Mouse (Mus musculus): ENCODE data around the gene Dock8. TPM values are rescaled to one million over a fixed set of nuclear protein-coding genes. Genes with fewer than 3 reads are reported as not detected.

Gene Dock8
- polyA plus RNA-seq, 1 experiment, result 8.2 TPM

GRCm38 (mm10) chr19:24990138-24990822, 9.1 kb upstream of the Dock8 start:
- no peaks in the 10 kb centered on the region for H3K79me2 ChIP-seq (ENCODE audit: control insufficient read depth, insufficient read depth)
- H3K27me3 ChIP-seq (ENCODE audit: control insufficient read depth, insufficient read depth, insufficient read length), result no peaks in the 10 kb centered on the region
- H3ac ChIP-seq (ENCODE audit: control insufficient read depth, insufficient read length, low read depth), result no peak overlapping the region
- no peak overlapping the region for H3K4me3 ChIP-seq (ENCODE audit: insufficient read depth, poor library complexity, severe bottlenecking)
- H3K79me3 ChIP-seq (ENCODE audit: low read depth), result no peaks in the 10 kb centered on the region
- TF ChIP-seq USF1 (IDR thresholded peaks at IDR 0.05; ENCODE audit: low read depth), result no peak
- TF ChIP-seq FOSL1 (IDR thresholded peaks at IDR 0.05; ENCODE audit: insufficient read depth, low read length, poor library complexity, severe bottlenecking), result no peak
- no peak for TF ChIP-seq MYOG (IDR thresholded peaks at IDR 0.05; ENCODE audit: control insufficient read depth, extremely low read depth, insufficient read length)
- no peak for TF ChIP-seq MYOD1 (IDR thresholded peaks at IDR 0.05; ENCODE audit: control insufficient read depth, insufficient read length, low read depth)
- no peak for TF ChIP-seq CEBPB (IDR thresholded peaks at IDR 0.05; ENCODE audit: low read depth)
- TF ChIP-seq MAX (IDR thresholded peaks at IDR 0.05), result no peak
- no peak for TF ChIP-seq CTCF (IDR thresholded peaks at IDR 0.05; ENCODE audit: control insufficient read depth, insufficient read depth, insufficient read length)
- no peaks in the 10 kb centered on the region for H3K36me3 ChIP-seq (ENCODE audit: control insufficient read depth, insufficient read depth)

GRCm38 (mm10) chr19:24993526-24993925, 5.8 kb upstream of the Dock8 start:
- no peak for TF ChIP-seq MAX (IDR thresholded peaks at IDR 0.05)
- no peak for TF ChIP-seq CEBPB (IDR thresholded peaks at IDR 0.05; ENCODE audit: low read depth)
- TF ChIP-seq CTCF (IDR thresholded peaks at IDR 0.05; ENCODE audit: control insufficient read depth, insufficient read depth, insufficient read length), result no peak
- TF ChIP-seq MYOG (IDR thresholded peaks at IDR 0.05; ENCODE audit: control insufficient read depth, extremely low read depth, insufficient read length), result no peak
- no peak for TF ChIP-seq MYOD1 (IDR thresholded peaks at IDR 0.05; ENCODE audit: control insufficient read depth, insufficient read length, low read depth)
- TF ChIP-seq FOSL1 (IDR thresholded peaks at IDR 0.05; ENCODE audit: insufficient read depth, low read length, poor library complexity, severe bottlenecking), result no peak
- TF ChIP-seq USF1 (IDR thresholded peaks at IDR 0.05; ENCODE audit: low read depth), result no peak
- H3ac ChIP-seq (ENCODE audit: control insufficient read depth, insufficient read length, low read depth), result no peak overlapping the region

DNA sequence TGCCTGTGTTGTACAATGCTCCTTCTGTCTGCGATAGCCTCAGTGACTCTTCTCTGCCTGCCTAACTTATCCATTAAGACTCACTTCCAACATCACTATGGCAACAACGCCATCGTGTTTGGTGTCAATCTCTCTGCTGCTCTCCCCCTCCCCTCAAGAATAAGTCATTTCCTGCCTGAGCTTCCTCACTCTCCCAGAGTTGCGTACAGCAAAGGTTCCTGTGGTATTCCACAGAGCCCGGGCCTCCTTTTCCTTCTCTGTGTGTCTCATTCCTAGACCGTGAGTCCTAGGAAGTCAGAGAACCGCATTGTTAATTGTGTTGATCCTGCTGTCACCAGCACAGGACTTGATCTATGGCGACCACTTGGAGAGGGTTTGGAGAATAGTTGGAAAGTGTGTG, 4.4 kb upstream of the Dock8 start:
- no peak overlapping the region for H3K4me3 ChIP-seq (ENCODE audit: insufficient read depth, poor library complexity, severe bottlenecking)
- no peaks in the 10 kb centered on the region for H3K79me3 ChIP-seq (ENCODE audit: low read depth)
- peaks cover 5% of the 10 kb centered on the region for H3K79me2 ChIP-seq (ENCODE audit: control insufficient read depth, insufficient read depth)
- no peaks in the 10 kb centered on the region for H3K27me3 ChIP-seq (ENCODE audit: control insufficient read depth, insufficient read depth, insufficient read length)
- H3ac ChIP-seq (ENCODE audit: control insufficient read depth, insufficient read length, low read depth), result no peak overlapping the region
- peak; percentile 67 for TF ChIP-seq CEBPB (IDR thresholded peaks at IDR 0.05; ENCODE audit: low read depth)
- TF ChIP-seq MYOD1 (IDR thresholded peaks at IDR 0.05; ENCODE audit: control insufficient read depth, insufficient read length, low read depth), result peak; percentile 27
- no peak for TF ChIP-seq MAX (IDR thresholded peaks at IDR 0.05)
- TF ChIP-seq MYOG (IDR thresholded peaks at IDR 0.05; ENCODE audit: control insufficient read depth, extremely low read depth, insufficient read length), result no peak
- peak; percentile 85 for TF ChIP-seq FOSL1 (IDR thresholded peaks at IDR 0.05; ENCODE audit: insufficient read depth, low read length, poor library complexity, severe bottlenecking)
- H3K36me3 ChIP-seq (ENCODE audit: control insufficient read depth, insufficient read depth), result no peaks in the 10 kb centered on the region

More at GRCm38 (mm10) chr19:24993526-24993925, 5.8 kb upstream of the Dock8 start:
- H3K79me2 ChIP-seq (ENCODE audit: control insufficient read depth, insufficient read depth), result no peaks in the 10 kb centered on the region
- no peak overlapping the region for H3K4me3 ChIP-seq (ENCODE audit: insufficient read depth, poor library complexity, severe bottlenecking)
- no peaks in the 10 kb centered on the region for H3K79me3 ChIP-seq (ENCODE audit: low read depth)
- no peaks in the 10 kb centered on the region for H3K27me3 ChIP-seq (ENCODE audit: control insufficient read depth, insufficient read depth, insufficient read length)
- no peaks in the 10 kb centered on the region for H3K36me3 ChIP-seq (ENCODE audit: control insufficient read depth, insufficient read depth)

DNA sequence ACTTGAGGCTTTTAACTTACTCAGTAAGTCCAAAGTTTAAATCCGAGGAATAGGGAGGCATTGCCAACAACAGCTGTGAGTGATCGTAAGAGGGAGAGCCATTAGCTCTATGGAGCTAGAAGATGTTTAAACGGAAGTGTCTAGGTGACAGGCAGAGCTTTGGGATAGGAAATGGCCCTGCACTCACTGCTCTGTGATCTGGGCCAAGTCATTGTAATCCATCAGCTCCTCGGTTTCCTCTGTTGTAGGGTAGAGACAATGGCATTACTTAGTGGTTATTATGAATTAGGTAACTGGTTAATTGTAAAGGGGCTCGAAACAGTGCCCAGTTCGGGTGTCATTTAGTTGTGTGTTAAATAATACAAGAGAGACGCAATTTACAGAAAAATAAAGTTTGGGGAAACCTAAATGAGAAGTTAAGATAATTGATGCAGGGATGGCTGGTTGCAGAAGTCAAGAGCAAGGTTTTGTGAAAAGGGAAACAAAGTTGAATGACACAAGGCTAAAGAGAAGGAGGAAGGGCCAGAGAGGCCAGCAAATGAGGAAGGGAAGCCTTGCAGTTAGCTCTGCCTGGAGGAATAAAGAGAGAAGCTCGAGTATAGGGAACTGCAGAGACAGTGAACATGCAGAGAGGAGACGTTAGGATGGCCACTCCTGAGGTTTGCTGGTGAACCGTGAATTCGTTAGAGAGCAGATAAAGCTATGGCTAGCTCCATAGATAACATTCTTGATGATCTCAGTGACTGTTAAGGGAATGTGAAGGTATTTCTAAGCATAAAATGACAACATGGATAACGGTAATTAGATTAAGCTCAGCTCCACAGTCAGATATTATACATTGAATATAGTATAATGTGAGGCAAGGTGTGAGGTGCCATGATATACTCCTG, 2.3 kb upstream of the Dock8 start:
- Histone ChIP-seq H3ac (ENCODE audit: control insufficient read depth, insufficient read length, low read depth) (no peak overlapping the region), H3K79me2 (ENCODE audit: control insufficient read depth, insufficient read depth) (peaks cover 27% of the 10 kb centered on the region), H3K36me3 (ENCODE audit: control insufficient read depth, insufficient read depth) (no peaks in the 10 kb centered on the region), H3K27me3 (ENCODE audit: control insufficient read depth, insufficient read depth, insufficient read length) (no peaks in the 10 kb centered on the region), H3K79me3 (ENCODE audit: low read depth) (peaks cover 18% of the 10 kb centered on the region), H3K4me3 (ENCODE audit: insufficient read depth, poor library complexity, severe bottlenecking) (no peak overlapping the region)
- TF ChIP-seq CEBPB (IDR thresholded peaks at IDR 0.05; ENCODE audit: low read depth), result no peak
- TF ChIP-seq CTCF (IDR thresholded peaks at IDR 0.05; ENCODE audit: control insufficient read depth, insufficient read depth, insufficient read length), result no peak
- TF ChIP-seq FOSL1 (IDR thresholded peaks at IDR 0.05; ENCODE audit: insufficient read depth, low read length, poor library complexity, severe bottlenecking), result no peak
- no peak for TF ChIP-seq MAX (IDR thresholded peaks at IDR 0.05)
- TF ChIP-seq USF1 (IDR thresholded peaks at IDR 0.05; ENCODE audit: low read depth), result no peak
- no peak for TF ChIP-seq MYOD1 (IDR thresholded peaks at IDR 0.05; ENCODE audit: control insufficient read depth, insufficient read length, low read depth)
- TF ChIP-seq MYOG (IDR thresholded peaks at IDR 0.05; ENCODE audit: control insufficient read depth, extremely low read depth, insufficient read length), result no peak

- Histone ChIP-seq H3K27me3 (ENCODE audit: control insufficient read depth, insufficient read depth, insufficient read length) (no peaks in the 10 kb centered on the region), H3K36me3 (ENCODE audit: control insufficient read depth, insufficient read depth) (no peaks in the 10 kb centered on the region), H3K79me2 (ENCODE audit: control insufficient read depth, insufficient read depth) (peaks cover 42% of the 10 kb centered on the region), H3ac (ENCODE audit: control insufficient read depth, insufficient read length, low read depth) (no peak overlapping the region), H3K4me3 (ENCODE audit: insufficient read depth, poor library complexity, severe bottlenecking) (peak overlapping the region; percentile 59), H3K79me3 (ENCODE audit: low read depth) (peaks cover 31% of the 10 kb centered on the region)
- no peak for TF ChIP-seq USF1 (IDR thresholded peaks at IDR 0.05; ENCODE audit: low read depth)
- no peak for TF ChIP-seq CEBPB (IDR thresholded peaks at IDR 0.05; ENCODE audit: low read depth)
- no peak for TF ChIP-seq FOSL1 (IDR thresholded peaks at IDR 0.05; ENCODE audit: insufficient read depth, low read length, poor library complexity, severe bottlenecking)
- TF ChIP-seq MYOG (IDR thresholded peaks at IDR 0.05; ENCODE audit: control insufficient read depth, extremely low read depth, insufficient read length), result no peak
- no peak for TF ChIP-seq CTCF (IDR thresholded peaks at IDR 0.05; ENCODE audit: control insufficient read depth, insufficient read depth, insufficient read length)
- TF ChIP-seq MAX (IDR thresholded peaks at IDR 0.05), result no peak
- TF ChIP-seq MYOD1 (IDR thresholded peaks at IDR 0.05; ENCODE audit: control insufficient read depth, insufficient read length, low read depth), result no peak
Measured at GRCm38 (mm10) chr19:24998561-24998960, 773 bp upstream of the Dock8 start.
